26 mouse cellular contexts compared by ENCODE assay signal in genomic region chr13:98945381-98945780, GRCm38 (mm10). TPM values are rescaled to one million over a fixed set of nuclear protein-coding genes. Genes with fewer than 3 reads are reported as not detected.
DNase-seq lines count a peak whose midpoint lies in the region; ATAC-seq and TF ChIP-seq lines count a peak whose summit lies in the region.
"Had no signal": no experiment of that assay in that cellular context is flagged by ENCODE, and none has a peak within 500 bp of the region (broad histone marks: within the 10 kb centered on the region; RNA-seq: fewer than 3 reads in every experiment).

No protein-coding gene starts in this region.

- peak overlapping the region; percentile 70; the same call in 1 of the 2 replicates for H3K27ac ChIP-seq in gastrocnemius, adult 2 months
- H3K27ac ChIP-seq in kidney, embryonic 16.5 days (ENCODE audit: low read length), result peak overlapping the region; percentile 53
- no peak overlapping the region for H3K27ac ChIP-seq in liver, embryonic 16.5 days (ENCODE audit: low read length)
- H3K27ac ChIP-seq: embryonic facial prominence, embryonic 12.5 days; forebrain, embryonic 10.5 days; hindbrain, embryonic 12.5 days; limb, embryonic 10.5 days; neural tube, embryonic 12.5 days had no signal

- peaks cover 32% of the 10 kb centered on the region for H3K4me1 ChIP-seq in kidney, embryonic 16.5 days (ENCODE audit: insufficient read depth, low read length)
- peaks cover 6% of the 10 kb centered on the region for H3K4me1 ChIP-seq in liver, embryonic 16.5 days (ENCODE audit: control insufficient read depth, low read depth, low read length)
- H3K4me1 ChIP-seq: embryonic facial prominence, embryonic 12.5 days; neural tube, embryonic 12.5 days had no signal

- H3K4me3 ChIP-seq in gastrocnemius, adult 2 months, result no peak overlapping the region
- no peak overlapping the region for H3K4me3 ChIP-seq in kidney, embryonic 16.5 days (ENCODE audit: low read length)
- no peak overlapping the region for H3K4me3 ChIP-seq in liver, embryonic 16.5 days (ENCODE audit: low read depth, low read length)
- H3K4me3 ChIP-seq: embryonic facial prominence, embryonic 12.5 days; forebrain, embryonic 10.5 days; hindbrain, embryonic 12.5 days; limb, embryonic 10.5 days; neural tube, embryonic 12.5 days had no signal

- no peak for DNase-seq in gastrocnemius, adult 2 months
- no peak for DNase-seq in gastrocnemius, postnatal 4 days (ENCODE audit: low spot score in 2 of 2)
- peak; percentile 88 for DNase-seq in A20 (ENCODE audit: low read depth, low spot score)
- no peak for DNase-seq in left cerebral cortex, postnatal 10 days (ENCODE audit: extremely low spot score in 1 of 2, low spot score in 2 of 2)
- DNase-seq in thymus, postnatal 0 days (ENCODE audit: low spot score), result no peak
- DNase-seq: cerebellum, adult 18-20 months; gastrocnemius, postnatal 36 days; layer of hippocampus, postnatal 36 days; right cerebral cortex, postnatal 25 days; thymus, postnatal 4 days had no signal

- no peaks in the 10 kb centered on the region for H3K27me3 ChIP-seq in kidney, embryonic 16.5 days (ENCODE audit: insufficient read depth, low read length)
- no peaks in the 10 kb centered on the region for H3K27me3 ChIP-seq in liver, embryonic 16.5 days (ENCODE audit: control insufficient read depth, insufficient read depth, low read depth, low read length)
- H3K27me3 ChIP-seq: embryonic facial prominence, embryonic 12.5 days; hindbrain, embryonic 12.5 days; neural tube, embryonic 12.5 days had no signal

- no peak for TF ChIP-seq CTCF in gastrocnemius, adult 2 months (IDR thresholded peaks at IDR 0.05)

- ATAC-seq in kidney, embryonic 16.5 days (ENCODE audit: low FRiP score, low TSS enrichment), result 0 out of 2 replicates have a peak, but pooled peaks have one; percentile 41
- no peak for ATAC-seq in liver, embryonic 16.5 days (ENCODE audit: low read depth)
- no peak for ATAC-seq in megakaryocyte, adult 5-6 weeks (ENCODE audit: poor library complexity, severe bottlenecking)
- ATAC-seq: intestine, embryonic 16.5 days had no signal

- H3K9me3 ChIP-seq in kidney, embryonic 16.5 days (ENCODE audit: low read length), result no peaks in the 10 kb centered on the region
- H3K9me3 ChIP-seq in liver, embryonic 16.5 days (replicated peaks; ENCODE audit: control insufficient read depth, low read length), result no peaks in the 10 kb centered on the region
- H3K9me3 ChIP-seq: embryonic facial prominence, embryonic 12.5 days; forebrain, embryonic 10.5 days; hindbrain, embryonic 12.5 days; limb, embryonic 10.5 days; neural tube, embryonic 12.5 days had no signal

- intact Hi-C loops in gastrocnemius, adult 2 months (cut with DNase I), result no loop called here
- intact Hi-C loops in left cerebral cortex, postnatal 10 days (cut with DNase I), result no loop called here

- 66% methylated on average over 4 of the region's 4 CpGs for WGBS in kidney, embryonic 16.5 days
- WGBS in liver, embryonic 16.5 days (ENCODE audit: insufficient replicate concordance), result 82% methylated on average over 4 of the region's 4 CpGs

- H3K36me3 ChIP-seq in kidney, embryonic 16.5 days (ENCODE audit: insufficient read depth, low read length), result no peaks in the 10 kb centered on the region
- no peaks in the 10 kb centered on the region for H3K36me3 ChIP-seq in liver, embryonic 16.5 days (ENCODE audit: control insufficient read depth, insufficient read depth)
- H3K36me3 ChIP-seq: embryonic facial prominence, embryonic 12.5 days; forebrain, embryonic 10.5 days; hindbrain, embryonic 12.5 days; limb, embryonic 10.5 days; neural tube, embryonic 12.5 days had no signal

- H3K4me2 ChIP-seq in kidney, embryonic 16.5 days (replicated peaks; ENCODE audit: low read depth, low read length), result no peak overlapping the region
- H3K4me2 ChIP-seq in liver, embryonic 16.5 days (ENCODE audit: low read depth, low read length), result peak overlapping the region; percentile 56
- H3K4me2 ChIP-seq: embryonic facial prominence, embryonic 12.5 days; hindbrain, embryonic 12.5 days; neural tube, embryonic 12.5 days had no signal

- H3K9ac ChIP-seq in kidney, embryonic 16.5 days (replicated peaks; ENCODE audit: low read length), result no peak overlapping the region
- H3K9ac ChIP-seq in liver, embryonic 16.5 days (ENCODE audit: low read depth, low read length), result no peak overlapping the region
- H3K9ac ChIP-seq: embryonic facial prominence, embryonic 12.5 days; hindbrain, embryonic 12.5 days; neural tube, embryonic 12.5 days had no signal

RNA-seq across cellular contexts. Expression of gene Tnpo1, which starts 19.2 kb away (rescaled TPM):
- 10 to 100 TPM; 32.2 to 39.3 TPM for total RNA-seq in gastrocnemius, adult 2 months (2021)
- total RNA-seq in gastrocnemius, postnatal 4 days (2021), result 10 to 100 TPM; 91.7 to 99.7 TPM
- polyA plus RNA-seq in kidney, embryonic 16.5 days (2015; fragmentation: Nextera tagmentation; extraction: Ambion mirVana), result 65.4 and 67.7 TPM in 2 replicates
- polyA plus RNA-seq in liver, embryonic 16.5 days (2015; fragmentation: Nextera tagmentation; extraction: Ambion mirVana), result 18.1 and 20.9 TPM in 2 replicates
- total RNA-seq in left cerebral cortex, postnatal 10 days (2021), result 10 to 100 TPM; 66.4 to 66.9 TPM
- polyA plus RNA-seq in thymus, postnatal 0 days (2015; fragmentation: Nextera tagmentation; extraction: Ambion mirVana), result 33.8 and 37.8 TPM in 2 replicates
- total RNA-seq in megakaryocyte, adult 5-6 weeks (2015), result 81.2 and 94.3 TPM in 2 replicates
- 87.9 and 89.8 TPM in 2 replicates for total RNA-seq in megakaryocyte, adult 5-6 weeks (2017)

RNA-seq across cellular contexts. Expression of gene 1700024P04Rik, which starts 39.0 kb away (rescaled TPM):
- not detected for total RNA-seq in gastrocnemius, adult 2 months (2021)
- not detected for total RNA-seq in gastrocnemius, postnatal 4 days (2021)
- not detected in 2 replicates for polyA plus RNA-seq in kidney, embryonic 16.5 days (2015; fragmentation: Nextera tagmentation; extraction: Ambion mirVana)
- polyA plus RNA-seq in liver, embryonic 16.5 days (2015; fragmentation: Nextera tagmentation; extraction: Ambion mirVana), result not detected in 2 replicates
- total RNA-seq in left cerebral cortex, postnatal 10 days (2021), result not detected
- not detected in 2 replicates for polyA plus RNA-seq in thymus, postnatal 0 days (2015; fragmentation: Nextera tagmentation; extraction: Ambion mirVana)
- not detected in 2 replicates for total RNA-seq in megakaryocyte, adult 5-6 weeks (2015)
- not detected in 2 replicates for total RNA-seq in megakaryocyte, adult 5-6 weeks (2017)
- total RNA-seq: adrenal gland, adult 18-20 months; common myeloid progenitor, adult 5-6 weeks; gastrocnemius, postnatal 36 days; layer of hippocampus, postnatal 36 days; megakaryocyte-erythroid progenitor cell, adult 5-6 weeks had no signal
- polyA plus RNA-seq: brain, embryonic 14.5 days; embryonic facial prominence, embryonic 12.5 days; forebrain, embryonic 10.5 days; frontal cortex, adult 2 months; heart, embryonic 14.5 days; hindbrain, embryonic 12.5 days; intestine, embryonic 16.5 days; limb, embryonic 10.5 days; lung, embryonic 16.5 days; neural tube, embryonic 12.5 days had no signal
